Mouse (Mus musculus) kidney, embryonic 16.5 days (tissue): ENCODE data around the gene Cttn. TPM values are rescaled to one million over a fixed set of nuclear protein-coding genes. Genes with fewer than 3 reads are reported as not detected.

Experiments used
- ATAC-seq: fragments of 200-750 bp; cut with Nextera tagmentation; 2 replicates; pipeline ENCODE4 v1.8.0; 2017; ENCODE audit warnings: moderate TSS enrichment; ENCODE audit not compliant: low FRiP score, low TSS enrichment
- H3K27ac ChIP-seq: fragments of 300-500 bp; sonication (generic); 2 replicates; pipeline ENCODE4 v1.5.1; 2014; ENCODE audit warnings: low read length
- H3K27me3 ChIP-seq: fragments of 300-500 bp; sonication (generic); 2 replicates; pipeline ENCODE4 v1.6.1; 2014; ENCODE audit warnings: low read length, control low read depth, mixed read lengths; ENCODE audit not compliant: insufficient read depth
- H3K36me3 ChIP-seq: fragments of 300-500 bp; sonication (generic); 2 replicates; pipeline ENCODE4 v1.6.1; 2014; ENCODE audit warnings: low read length, control low read depth, mixed read lengths; ENCODE audit not compliant: insufficient read depth
- H3K4me1 ChIP-seq: fragments of 300-500 bp; sonication (generic); 2 replicates; pipeline ENCODE4 v1.6.1; 2014; ENCODE audit warnings: low read length, control low read depth, mixed read lengths; ENCODE audit not compliant: insufficient read depth
- H3K4me2 ChIP-seq: fragments of 300-500 bp; sonication (generic); replicated peaks from 2 replicates; pipeline ENCODE4 v1.6.1; 2014; ENCODE audit warnings: low read depth, low read length
- H3K4me3 ChIP-seq: fragments of 300-500 bp; sonication (generic); 2 replicates; pipeline ENCODE4 v1.5.1; 2014; ENCODE audit warnings: mild to moderate bottlenecking, low read length
- H3K9ac ChIP-seq: fragments of 300-500 bp; sonication (generic); replicated peaks from 2 replicates; pipeline ENCODE4 v1.6.1; 2014; ENCODE audit warnings: low read length
- H3K9me3 ChIP-seq: fragments of 300-500 bp; sonication (generic); 2 replicates; pipeline ENCODE4 v1.6.1; 2016; ENCODE audit warnings: low read length, control low read depth
- WGBS: fragments of 180-500 bp; shearing (Covaris S2); extraction: QIAGEN DNeasy Blood & Tissue Kit; methylation state at CpG from one replicate; pipeline ENCODE4 v1.1.7; 2014; 5-methylcytosine and 5-hydroxymethylcytosine counted together
- polyA plus RNA-seq: library from polyadenylated mRNA; unstranded; fragments of >200 nt; fragmentation: Nextera tagmentation; extraction: Ambion mirVana; gene quantifications from 2 replicates; pipeline ENCODE4 v1.2.1, GENCODE M21; 2015

Cttn gene
- polyA plus RNA-seq, 1 experiment from 2014 or later: 199 TPM

- no peaks in the 10 kb centered on the region for H3K4me1 ChIP-seq
- 96% methylated on average over 1 of the region's 1 CpGs for WGBS
- H3K9me3 ChIP-seq: no peaks in the 10 kb centered on the region
- H3K4me2 ChIP-seq: no peak overlapping the region
- no peak overlapping the region for H3K9ac ChIP-seq
- no peaks in the 10 kb centered on the region for H3K27me3 ChIP-seq
- H3K4me3 ChIP-seq: no peak overlapping the region
- H3K27ac ChIP-seq: no peak overlapping the region
- no peak for ATAC-seq
- H3K36me3 ChIP-seq: peaks cover 67% of the 10 kb centered on the region
Observed at GRCm38 (mm10) chr7:144479569-144479968, 8.8 kb upstream of the Cttn start.

- ATAC-seq: no peak
- Histone ChIP-seq H3K9ac (no peak overlapping the region), H3K9me3 (no peaks in the 10 kb centered on the region), H3K4me1 (0 out of 2 replicates have a peak, but pooled peaks cover 3% of the 10 kb centered on the region), H3K4me3 (no peak overlapping the region), H3K27me3 (no peaks in the 10 kb centered on the region), H3K27ac (no peak overlapping the region), H3K36me3 (peaks cover 32% of the 10 kb centered on the region), H3K4me2 (no peak overlapping the region)
- WGBS: 93% methylated on average over 3 of the region's 3 CpGs
Observed at GRCm38 (mm10) chr7:144475741-144476140, 4.9 kb upstream of the Cttn start.

GRCm38 (mm10) chr7:144473486-144473885, 2.7 kb upstream of the Cttn start:
- Histone ChIP-seq H3K4me2 (no peak overlapping the region), H3K9me3 (no peaks in the 10 kb centered on the region), H3K4me1 (peaks cover 15% of the 10 kb centered on the region), H3K27me3 (no peaks in the 10 kb centered on the region), H3K9ac (peak overlapping the region; percentile 14; the same call in 1 of the 2 replicates), H3K27ac (peak overlapping the region; percentile 43; the same call in 1 of the 2 replicates), H3K36me3 (peaks cover 14% of the 10 kb centered on the region; the same call in 1 of the 2 replicates), H3K4me3 (no peak overlapping the region)
- ATAC-seq: no peak
- WGBS: 45% methylated on average over 4 of the region's 4 CpGs

- ATAC-seq: no peak
- H3K9ac ChIP-seq: peak overlapping the region; percentile 93
- H3K4me2 ChIP-seq: peak overlapping the region; percentile 56
- no peaks in the 10 kb centered on the region for H3K27me3 ChIP-seq
- peaks cover 4% of the 10 kb centered on the region; the same call in 1 of the 2 replicates for H3K36me3 ChIP-seq
- H3K9me3 ChIP-seq: no peaks in the 10 kb centered on the region
- peaks cover 18% of the 10 kb centered on the region for H3K4me1 ChIP-seq
- peak overlapping the region; percentile 85 for H3K4me3 ChIP-seq
- H3K27ac ChIP-seq: peak overlapping the region; percentile 65
- 73% methylated on average over 2 of the region's 2 CpGs for WGBS
Observed at GRCm38 (mm10) chr7:144471103-144471502, 294 bp upstream of the Cttn start.

GRCm38 (mm10) chr7:144469908-144470544, 783 bp downstream of the Cttn start:
- peak overlapping the region; percentile 56 for H3K4me2 ChIP-seq
- peak overlapping the region; percentile 85 for H3K4me3 ChIP-seq
- peaks cover 7% of the 10 kb centered on the region; the same call in 1 of the 2 replicates for H3K36me3 ChIP-seq
- under 1% methylated on average over 31 of the region's 31 CpGs for WGBS
- H3K27ac ChIP-seq: peak overlapping the region; percentile 65
- no peaks in the 10 kb centered on the region for H3K9me3 ChIP-seq
- peaks cover 18% of the 10 kb centered on the region for H3K4me1 ChIP-seq
- H3K9ac ChIP-seq: peak overlapping the region; percentile 93
- ATAC-seq: peak; percentile 53
- no peaks in the 10 kb centered on the region for H3K27me3 ChIP-seq

- WGBS: 4% methylated on average over 4 of the region's 4 CpGs
- Histone ChIP-seq H3K4me3 (peak overlapping the region; percentile 85), H3K27ac (peak overlapping the region; percentile 65), H3K9ac (peak overlapping the region; percentile 93), H3K4me2 (peak overlapping the region; percentile 56), H3K4me1 (peaks cover 18% of the 10 kb centered on the region), H3K27me3 (no peaks in the 10 kb centered on the region), H3K36me3 (peaks cover 15% of the 10 kb centered on the region), H3K9me3 (no peaks in the 10 kb centered on the region)
- ATAC-seq: peak; percentile 28; the same call in 1 of the 2 replicates
Observed at GRCm38 (mm10) chr7:144469181-144469641, 1.6 kb downstream of the Cttn start.

GRCm38 (mm10) chr7:144468741-144469140, 2.1 kb downstream of the Cttn start:
- Histone ChIP-seq H3K27me3 (no peaks in the 10 kb centered on the region), H3K36me3 (peaks cover 16% of the 10 kb centered on the region), H3K4me1 (peaks cover 18% of the 10 kb centered on the region), H3K4me3 (peak overlapping the region; percentile 85; the same call in 1 of the 2 replicates), H3K9ac (peak overlapping the region; percentile 93; the same call in 1 of the 2 replicates), H3K9me3 (no peaks in the 10 kb centered on the region), H3K4me2 (peak overlapping the region; percentile 56), H3K27ac (no peak overlapping the region)
- 72% methylated on average over 5 of the region's 5 CpGs for WGBS
- no peak for ATAC-seq

GRCm38 (mm10) chr7:144462577-144462976, 8.2 kb downstream of the Cttn start:
- Histone ChIP-seq H3K4me1 (no peaks in the 10 kb centered on the region), H3K4me2 (no peak overlapping the region), H3K36me3 (peaks cover 77% of the 10 kb centered on the region), H3K27ac (no peak overlapping the region), H3K9ac (no peak overlapping the region), H3K27me3 (no peaks in the 10 kb centered on the region), H3K9me3 (no peaks in the 10 kb centered on the region), H3K4me3 (no peak overlapping the region)
- no peak for ATAC-seq
- 83% methylated on average over 7 of the region's 7 CpGs for WGBS

- peaks cover 89% of the 10 kb centered on the region for H3K36me3 ChIP-seq
Observed at GRCm38 (mm10) chr7:144461246-144461902, 9.4 kb downstream of the Cttn start.

GRCm38 (mm10) chr7:144458881-144459280, 11.9 kb downstream of the Cttn start:
- no peak overlapping the region for H3K27ac ChIP-seq
- H3K36me3 ChIP-seq: peaks cover 98% of the 10 kb centered on the region
- H3K4me3 ChIP-seq: no peak overlapping the region
- H3K4me2 ChIP-seq: no peak overlapping the region
- no peaks in the 10 kb centered on the region for H3K9me3 ChIP-seq
- 86% methylated on average over 1 of the region's 1 CpGs for WGBS
- no peaks in the 10 kb centered on the region for H3K4me1 ChIP-seq
- ATAC-seq: no peak
- no peaks in the 10 kb centered on the region for H3K27me3 ChIP-seq
- H3K9ac ChIP-seq: no peak overlapping the region

More at GRCm38 (mm10) chr7:144461246-144461902, 9.4 kb downstream of the Cttn start:
- no peak for ATAC-seq
- H3K4me3 ChIP-seq: no peak overlapping the region
- H3K4me2 ChIP-seq: no peak overlapping the region
- H3K9me3 ChIP-seq: no peaks in the 10 kb centered on the region
- no peaks in the 10 kb centered on the region for H3K4me1 ChIP-seq
- no peaks in the 10 kb centered on the region for H3K27me3 ChIP-seq
- no peak overlapping the region for H3K27ac ChIP-seq
- no peak overlapping the region for H3K9ac ChIP-seq
- WGBS: 92% methylated on average over 6 of the region's 6 CpGs
